Mouse (Mus musculus): Measurements from ENCODE around the gene Sh3d21. TPM values are rescaled to one million over a fixed set of nuclear protein-coding genes. Genes with fewer than 3 reads are reported as not detected.

Gene Sh3d21
- polyA plus RNA-seq, 1 experiment from 2014 or later = 4.7 TPM

DNA sequence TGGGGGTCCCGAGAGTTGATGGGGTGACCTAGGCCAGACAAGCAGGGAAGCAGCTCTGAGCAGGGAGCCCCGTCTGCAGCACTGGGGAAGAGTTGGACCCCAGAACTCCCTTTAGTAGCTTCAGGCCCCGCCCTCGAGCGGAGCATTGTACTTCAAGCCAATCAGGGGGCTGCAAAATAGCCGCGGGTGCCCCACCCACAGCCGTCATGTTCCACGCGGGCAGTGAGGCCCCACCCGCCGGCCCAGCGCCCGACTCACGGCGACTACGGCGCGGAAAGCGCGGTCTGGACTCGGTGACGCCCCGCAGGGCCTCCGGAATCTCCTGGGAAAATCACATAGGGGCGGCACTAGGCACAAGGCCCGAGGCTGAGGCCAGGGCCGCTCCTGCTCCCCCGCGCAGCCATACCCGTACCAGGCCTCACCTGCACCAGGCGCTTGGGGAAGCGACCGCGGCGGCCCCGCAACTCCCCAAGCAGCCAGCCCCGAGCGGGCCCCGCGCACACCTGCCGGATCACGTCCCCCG is 686 bp downstream of the Sh3d21 start:
- H3K27ac ChIP-seq = peak overlapping the region; percentile 86
- H3K36me3 ChIP-seq = peaks cover 35% of the 10 kb centered on the region
- H3K27me3 ChIP-seq (ENCODE audit: low read depth, poor library complexity, severe bottlenecking) = no peaks in the 10 kb centered on the region
- peak; percentile 85 for DNase-seq (ENCODE audit: low spot score)
- peaks cover 25% of the 10 kb centered on the region for H3K4me1 ChIP-seq
- H3K4me3 ChIP-seq = peak overlapping the region; percentile 72
- H3K9me3 ChIP-seq (replicated peaks) = no peaks in the 10 kb centered on the region
- WGBS = 1% methylated on average over 44 of the region's 44 CpGs

DNA sequence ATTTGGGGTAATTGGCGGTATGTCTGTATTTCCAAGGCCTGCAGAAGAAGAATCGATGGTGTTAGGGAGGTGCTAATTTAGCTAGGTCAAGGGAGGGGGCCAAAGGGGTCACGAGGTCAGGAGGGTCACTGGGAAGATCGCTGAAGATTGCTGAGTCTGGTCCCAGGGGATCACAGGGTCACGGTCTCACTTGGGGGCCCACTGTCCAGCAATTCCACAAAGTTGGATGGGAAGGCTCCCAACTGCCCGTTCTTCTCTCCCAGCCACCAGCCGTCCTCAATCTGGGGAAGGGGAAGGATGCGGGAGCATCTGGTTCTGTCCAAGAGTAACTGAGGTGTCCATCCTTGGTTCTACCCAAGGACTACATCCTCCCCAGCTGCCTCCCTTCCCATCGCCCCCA is 1.3 kb downstream of the Sh3d21 start:
- H3K27ac ChIP-seq = peak overlapping the region; percentile 86
- 58% methylated on average over 9 of the region's 9 CpGs for WGBS
- no peaks in the 10 kb centered on the region for H3K9me3 ChIP-seq (replicated peaks)

DNA sequence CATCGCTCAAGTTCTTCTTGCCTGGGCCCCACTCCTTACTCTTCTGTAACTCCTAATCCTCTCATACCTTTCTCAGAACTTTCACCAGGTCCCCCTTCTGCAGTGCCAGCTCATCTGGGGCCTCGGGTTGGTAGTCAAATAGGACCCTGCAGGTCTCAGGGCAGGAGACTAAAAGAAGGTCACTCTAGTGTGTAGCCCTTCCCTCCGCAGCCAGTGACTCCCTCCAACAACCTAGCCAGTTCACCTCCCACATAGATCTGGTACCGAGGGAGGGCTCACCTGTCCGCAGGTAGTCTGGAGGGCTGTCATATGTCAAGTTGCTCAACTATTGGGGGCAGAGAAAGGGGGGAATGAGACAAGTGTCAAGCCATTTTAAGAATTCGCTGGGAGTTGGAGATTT is 1.8 kb downstream of the Sh3d21 start:
- Histone ChIP-seq H3K27me3 (ENCODE audit: low read depth, poor library complexity, severe bottlenecking) (no peaks in the 10 kb centered on the region), H3K4me3 (no peak overlapping the region), H3K36me3 (peaks cover 35% of the 10 kb centered on the region), H3K27ac (no peak overlapping the region), H3K9me3 (replicated peaks) (no peaks in the 10 kb centered on the region), H3K4me1 (peaks cover 25% of the 10 kb centered on the region)
- no peak for DNase-seq (ENCODE audit: low spot score)
- 90% methylated on average over 6 of the region's 6 CpGs for WGBS

More for the DNA sequence above, 1.3 kb downstream of the Sh3d21 start:
- DNase-seq (ENCODE audit: low spot score) = no peak
- Histone ChIP-seq H3K27me3 (ENCODE audit: low read depth, poor library complexity, severe bottlenecking) (no peaks in the 10 kb centered on the region), H3K4me1 (peaks cover 25% of the 10 kb centered on the region), H3K4me3 (peak overlapping the region; percentile 72), H3K36me3 (peaks cover 35% of the 10 kb centered on the region)

DNA sequence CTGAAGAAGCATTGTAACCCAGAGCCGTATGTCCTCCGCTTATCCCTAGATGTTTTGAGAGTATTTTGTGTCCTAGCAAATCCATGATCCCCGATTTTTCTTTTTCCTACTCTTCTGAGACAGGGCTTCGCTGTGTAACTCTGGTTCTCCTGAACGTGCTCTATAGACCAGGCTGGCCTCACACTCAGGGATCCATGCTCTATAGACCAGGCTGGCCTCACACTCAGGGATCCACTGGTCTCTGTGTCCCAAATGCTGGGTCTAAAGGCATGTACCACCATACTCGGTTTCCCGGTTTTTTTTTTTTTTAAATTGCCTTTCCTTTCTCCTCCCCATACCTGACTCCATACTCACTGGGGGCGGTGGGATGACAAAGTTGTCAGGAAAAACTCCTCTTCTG is 2.3 kb downstream of the Sh3d21 start:
- no peak for DNase-seq (ENCODE audit: low spot score)
- peaks cover 30% of the 10 kb centered on the region for H3K4me1 ChIP-seq
- no peaks in the 10 kb centered on the region for H3K9me3 ChIP-seq (replicated peaks)
- 88% methylated on average over 8 of the region's 8 CpGs for WGBS
- peaks cover 33% of the 10 kb centered on the region for H3K36me3 ChIP-seq
- no peak overlapping the region for H3K27ac ChIP-seq
- H3K4me3 ChIP-seq = no peak overlapping the region
- H3K27me3 ChIP-seq (ENCODE audit: low read depth, poor library complexity, severe bottlenecking) = no peaks in the 10 kb centered on the region

DNA sequence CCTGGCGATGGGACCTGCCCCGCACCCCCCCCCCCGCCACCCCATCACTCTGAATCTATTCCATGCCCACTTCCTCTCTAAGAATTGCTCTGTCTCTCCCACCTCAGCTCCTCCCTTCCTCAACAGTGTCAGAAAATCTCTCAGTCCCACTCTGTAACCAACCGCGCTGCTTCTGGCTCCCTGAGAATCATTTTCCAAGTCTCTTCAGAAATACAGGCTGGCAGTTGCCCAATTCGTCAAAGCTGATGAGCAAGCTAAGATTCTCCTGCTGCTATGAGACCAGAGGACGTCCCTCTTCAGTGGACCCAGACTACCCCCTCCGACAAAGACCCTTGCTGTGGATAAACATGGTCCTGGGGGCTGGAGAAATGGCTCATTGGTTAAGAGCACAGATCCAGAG is 3.8 kb downstream of the Sh3d21 start:
- no peaks in the 10 kb centered on the region for H3K27me3 ChIP-seq (ENCODE audit: low read depth, poor library complexity, severe bottlenecking)
- H3K4me3 ChIP-seq = no peak overlapping the region
- DNase-seq (ENCODE audit: low spot score) = no peak
- WGBS = 80% methylated on average over 8 of the region's 8 CpGs
- peaks cover 45% of the 10 kb centered on the region for H3K4me1 ChIP-seq
- H3K36me3 ChIP-seq = peaks cover 21% of the 10 kb centered on the region
- H3K27ac ChIP-seq = no peak overlapping the region
- H3K9me3 ChIP-seq (replicated peaks) = no peaks in the 10 kb centered on the region

DNA sequence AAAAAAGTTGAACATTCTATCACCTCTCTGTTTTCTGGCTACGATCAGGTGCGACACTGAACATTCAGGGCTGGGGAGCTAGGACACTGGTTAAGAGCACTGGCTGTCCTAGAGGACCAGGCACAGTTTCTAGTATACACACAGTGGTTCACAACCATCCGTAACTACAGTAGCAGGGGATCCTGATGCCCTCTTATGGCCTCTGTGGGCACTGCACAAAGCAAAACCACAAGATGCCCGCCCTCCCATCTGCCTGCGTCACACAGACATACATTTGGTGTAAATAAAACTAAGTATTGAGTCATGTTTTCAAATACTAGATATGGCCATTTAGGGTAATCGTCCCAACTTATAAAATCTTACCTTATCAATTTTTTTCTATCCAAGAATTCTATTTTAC is 5.7 kb downstream of the Sh3d21 start:
- Histone ChIP-seq H3K27me3 (ENCODE audit: low read depth, poor library complexity, severe bottlenecking) (no peaks in the 10 kb centered on the region), H3K9me3 (replicated peaks) (no peaks in the 10 kb centered on the region), H3K4me1 (peaks cover 38% of the 10 kb centered on the region), H3K4me3 (no peak overlapping the region), H3K36me3 (peaks cover 27% of the 10 kb centered on the region), H3K27ac (no peak overlapping the region)
- no peak for DNase-seq (ENCODE audit: low spot score)
- 91% methylated on average over 6 of the region's 6 CpGs for WGBS

DNA sequence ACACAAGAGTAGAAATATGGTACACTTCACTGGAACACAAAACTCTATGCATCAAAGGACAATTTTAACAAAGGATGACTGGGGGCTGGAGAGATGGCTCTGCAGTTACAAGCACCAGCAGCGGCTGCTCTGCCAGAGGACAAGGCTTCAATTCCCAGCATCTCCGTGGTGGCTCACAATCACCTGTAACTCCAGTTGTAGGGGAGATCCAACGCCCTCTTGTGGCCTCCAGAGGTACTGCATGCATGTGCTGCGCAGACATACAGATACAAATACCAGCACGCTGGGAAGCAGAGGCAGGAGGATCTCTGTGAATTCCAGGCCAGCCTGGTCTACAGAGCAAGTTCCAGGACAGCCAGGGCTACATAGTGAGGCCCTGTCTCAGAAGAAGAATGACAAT is 6.7 kb downstream of the Sh3d21 start:
- Histone ChIP-seq H3K4me1 (peaks cover 38% of the 10 kb centered on the region), H3K27me3 (ENCODE audit: low read depth, poor library complexity, severe bottlenecking) (no peaks in the 10 kb centered on the region), H3K27ac (peak overlapping the region; percentile 75; the same call in 1 of the 2 replicates), H3K36me3 (peaks cover 35% of the 10 kb centered on the region), H3K9me3 (replicated peaks) (no peaks in the 10 kb centered on the region), H3K4me3 (no peak overlapping the region)
- 59% methylated on average over 5 of the region's 5 CpGs for WGBS
- DNase-seq (ENCODE audit: low spot score) = no peak

DNA sequence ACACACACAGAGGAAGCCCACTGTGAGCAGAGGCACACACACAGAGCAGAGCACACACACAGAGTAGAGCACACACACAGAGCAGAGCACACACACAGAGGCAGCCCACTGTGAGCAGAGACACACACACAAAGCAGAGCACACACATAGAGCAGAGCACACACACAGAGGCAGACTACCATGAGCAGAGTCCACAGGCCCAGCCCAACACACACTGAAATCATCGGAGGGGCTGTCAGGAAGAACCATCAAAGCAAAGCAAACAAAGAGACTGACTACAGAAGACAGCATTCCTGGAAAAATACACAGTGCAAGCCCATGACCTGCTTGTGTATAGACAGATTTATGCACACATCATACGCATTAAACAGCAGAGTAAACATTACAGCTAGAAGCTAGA is 7.4 kb downstream of the Sh3d21 start:
- Histone ChIP-seq H3K27me3 (ENCODE audit: low read depth, poor library complexity, severe bottlenecking) (no peaks in the 10 kb centered on the region), H3K4me1 (peaks cover 43% of the 10 kb centered on the region), H3K27ac (peak overlapping the region; percentile 75), H3K9me3 (replicated peaks) (no peaks in the 10 kb centered on the region), H3K36me3 (peaks cover 43% of the 10 kb centered on the region), H3K4me3 (no peak overlapping the region)
- 67% methylated on average over 2 of the region's 2 CpGs for WGBS
- DNase-seq (ENCODE audit: low spot score) = no peak

DNA sequence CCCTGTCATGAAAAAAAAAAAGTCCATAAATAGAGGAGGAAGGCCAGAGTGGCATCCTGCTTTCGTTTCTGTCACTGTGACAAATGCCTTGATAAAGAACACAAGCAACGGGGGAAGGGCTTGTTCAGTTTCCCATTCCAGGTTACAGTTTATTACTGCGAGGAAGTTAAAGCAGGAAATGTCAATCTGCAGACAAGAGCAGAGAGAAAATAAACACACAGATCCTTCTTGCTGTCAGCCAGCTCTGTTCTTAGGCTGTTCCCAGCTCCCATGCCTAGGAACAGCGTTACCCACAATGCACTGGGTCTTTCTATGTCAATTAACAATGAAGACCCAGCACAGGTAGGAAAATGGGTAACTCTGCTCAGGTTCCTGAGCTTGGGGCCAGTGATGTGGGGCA is 8.1 kb downstream of the Sh3d21 start:
- H3K36me3 ChIP-seq = peaks cover 43% of the 10 kb centered on the region
- DNase-seq (ENCODE audit: low spot score) = no peak
- H3K27me3 ChIP-seq (ENCODE audit: low read depth, poor library complexity, severe bottlenecking) = no peaks in the 10 kb centered on the region

DNA sequence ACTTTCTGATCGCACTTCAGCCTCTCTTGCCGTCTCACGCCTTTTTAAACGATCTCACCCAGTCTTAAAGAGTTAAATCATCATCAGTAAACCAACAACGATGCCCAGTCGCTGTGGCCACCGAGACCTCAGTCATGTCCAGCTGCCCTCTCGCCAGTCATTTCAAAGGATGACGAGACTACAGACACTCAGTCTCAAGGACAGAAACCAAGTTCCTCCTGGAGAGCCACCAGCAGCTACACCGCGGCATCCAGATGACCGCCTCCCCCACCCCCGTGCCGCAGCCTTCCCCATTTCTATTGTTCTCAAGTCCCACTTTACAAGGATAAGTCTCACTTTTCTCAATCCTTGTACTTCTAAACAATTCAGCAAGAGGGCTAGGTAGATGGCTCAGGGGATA is 10.4 kb downstream of the Sh3d21 start:
- Histone ChIP-seq H3K27me3 (ENCODE audit: low read depth, poor library complexity, severe bottlenecking) (no peaks in the 10 kb centered on the region), H3K4me3 (no peak overlapping the region), H3K36me3 (peaks cover 50% of the 10 kb centered on the region), H3K9me3 (replicated peaks) (no peaks in the 10 kb centered on the region), H3K27ac (peak overlapping the region; percentile 98), H3K4me1 (peaks cover 73% of the 10 kb centered on the region)
- no peak for DNase-seq (ENCODE audit: low spot score)
- 57% methylated on average over 14 of the region's 14 CpGs for WGBS

More for the DNA sequence above, 8.1 kb downstream of the Sh3d21 start:
- Histone ChIP-seq H3K9me3 (replicated peaks) (no peaks in the 10 kb centered on the region), H3K4me3 (no peak overlapping the region), H3K27ac (peak overlapping the region; percentile 75), H3K4me1 (peaks cover 50% of the 10 kb centered on the region)
- WGBS = 43% methylated on average over 4 of the region's 4 CpGs

DNA sequence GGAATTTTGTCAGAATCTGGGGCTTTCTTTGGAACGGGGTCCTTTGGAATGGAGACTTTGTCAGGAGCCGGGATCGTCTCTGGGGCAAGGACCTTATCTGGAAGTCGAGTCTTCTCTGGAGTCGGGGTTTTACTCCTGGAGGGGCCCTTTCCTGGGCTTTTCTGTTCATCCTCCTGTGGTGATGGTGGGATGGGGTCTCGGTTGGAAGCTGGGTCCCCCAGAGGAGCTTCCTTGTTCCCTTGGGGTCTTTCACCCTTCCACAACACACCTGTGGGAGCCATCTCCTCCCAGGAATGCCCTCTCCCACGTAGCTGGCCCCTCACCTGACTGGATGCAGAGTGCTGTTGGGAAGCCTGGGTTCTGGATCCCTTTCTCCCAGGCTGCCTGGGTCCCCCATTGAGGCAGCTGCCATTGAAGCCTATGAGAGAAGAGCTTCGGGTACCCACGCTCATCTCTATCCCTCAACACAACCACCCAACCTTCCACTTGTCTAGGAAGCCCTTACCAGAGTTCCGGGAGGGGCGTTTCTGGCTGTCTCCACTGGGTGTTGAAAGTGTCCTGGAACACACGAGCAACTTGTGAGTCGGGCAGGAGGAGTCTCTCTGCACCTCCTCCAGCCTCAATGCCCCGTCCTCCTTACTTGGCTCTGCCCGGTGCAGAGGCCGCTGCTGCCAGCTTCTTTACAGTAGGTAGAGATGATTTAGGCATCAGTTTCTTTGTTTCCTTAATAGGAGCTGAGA is 11.4 kb downstream of the Sh3d21 start:
- WGBS = 85% methylated on average over 16 of the region's 16 CpGs
- peaks cover 83% of the 10 kb centered on the region for H3K4me1 ChIP-seq
- H3K27ac ChIP-seq = peak overlapping the region; percentile 98
- H3K4me3 ChIP-seq = peak overlapping the region; percentile 86
- no peak for DNase-seq (ENCODE audit: low spot score)
- no peaks in the 10 kb centered on the region for H3K27me3 ChIP-seq (ENCODE audit: low read depth, poor library complexity, severe bottlenecking)
- H3K36me3 ChIP-seq = peaks cover 43% of the 10 kb centered on the region
- H3K9me3 ChIP-seq (replicated peaks) = no peaks in the 10 kb centered on the region

DNA sequence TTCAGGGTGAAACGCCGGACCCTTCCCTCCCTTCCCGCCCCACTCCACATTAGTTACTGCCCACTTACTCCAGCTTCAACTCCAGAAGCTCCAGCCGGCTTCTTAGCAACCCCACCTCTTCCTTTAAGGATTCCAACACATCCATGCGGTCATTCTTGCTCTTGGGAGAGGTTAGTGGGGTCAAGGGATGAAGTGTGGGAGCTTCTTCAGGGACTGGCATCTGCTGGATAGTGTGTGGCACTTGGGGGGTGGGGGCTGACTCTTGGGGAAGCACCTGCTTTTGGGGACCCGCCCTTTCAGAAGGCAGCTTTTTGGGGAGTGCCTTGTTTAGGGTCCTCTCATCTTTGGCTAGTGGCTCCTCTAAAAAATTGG is 12.4 kb downstream of the Sh3d21 start:
- Histone ChIP-seq H3K9me3 (replicated peaks) (no peaks in the 10 kb centered on the region), H3K27me3 (ENCODE audit: low read depth, poor library complexity, severe bottlenecking) (no peaks in the 10 kb centered on the region), H3K4me3 (peak overlapping the region; percentile 86), H3K36me3 (peaks cover 36% of the 10 kb centered on the region), H3K27ac (peak overlapping the region; percentile 98), H3K4me1 (peaks cover 87% of the 10 kb centered on the region)
- 35% methylated on average over 6 of the region's 6 CpGs for WGBS
- DNase-seq (ENCODE audit: low spot score) = no peak

DNA sequence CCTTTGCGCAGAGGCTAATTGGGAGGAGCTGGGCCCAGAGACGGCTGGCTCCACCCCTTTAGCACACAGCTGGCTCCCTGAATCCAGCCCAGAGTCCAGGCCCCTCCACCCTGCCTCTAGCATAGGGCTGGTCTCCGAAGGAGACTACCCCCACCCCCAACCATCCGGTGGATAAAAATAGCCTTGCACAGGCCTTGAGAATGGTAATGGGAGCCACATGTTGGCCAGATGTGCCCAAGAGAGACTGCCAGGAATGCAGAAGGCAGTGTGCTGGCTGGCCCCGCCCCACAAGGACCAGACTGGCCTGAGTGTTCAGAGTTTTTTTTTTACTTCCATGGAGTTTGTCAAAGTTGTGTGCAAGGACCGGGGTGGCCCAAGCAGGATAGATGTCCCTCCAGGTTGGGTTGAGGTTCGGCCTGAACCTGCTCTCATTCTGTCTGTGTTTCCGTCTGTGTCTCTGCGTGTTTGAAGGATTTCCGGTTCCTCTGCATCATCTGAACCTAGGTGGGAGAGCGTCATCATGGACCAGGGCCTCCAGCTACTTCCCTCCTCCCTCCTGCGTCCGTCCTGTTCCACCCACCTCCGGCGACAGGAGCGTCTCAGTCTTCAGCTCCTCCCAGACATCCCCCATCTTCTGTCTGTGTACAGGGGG is 12.9 kb downstream of the Sh3d21 start:
- H3K4me1 ChIP-seq = peaks cover 87% of the 10 kb centered on the region
- DNase-seq (ENCODE audit: low spot score) = peak; percentile 98
- H3K27ac ChIP-seq = peak overlapping the region; percentile 98

More for the DNA sequence above, 12.9 kb downstream of the Sh3d21 start:
- H3K27me3 ChIP-seq (ENCODE audit: low read depth, poor library complexity, severe bottlenecking) = no peaks in the 10 kb centered on the region
- H3K4me3 ChIP-seq = peak overlapping the region; percentile 86
- H3K36me3 ChIP-seq = peaks cover 36% of the 10 kb centered on the region
- WGBS = 7% methylated on average over 16 of the region's 16 CpGs
- no peaks in the 10 kb centered on the region for H3K9me3 ChIP-seq (replicated peaks)

Data from limb, embryonic 10.5 days (tissue).